Mouse (Mus musculus): ENCODE measurements around the gene Aff4.
A peak's percentile ranks its signal among the peaks of the same experiment; 100 is the strongest.
"Not testable (repeated sequence)": the region's sequence is repeated elsewhere in the genome, so short reads cannot be mapped to it uniquely, and the experiment has no call there.

Aff4 gene

DNA sequence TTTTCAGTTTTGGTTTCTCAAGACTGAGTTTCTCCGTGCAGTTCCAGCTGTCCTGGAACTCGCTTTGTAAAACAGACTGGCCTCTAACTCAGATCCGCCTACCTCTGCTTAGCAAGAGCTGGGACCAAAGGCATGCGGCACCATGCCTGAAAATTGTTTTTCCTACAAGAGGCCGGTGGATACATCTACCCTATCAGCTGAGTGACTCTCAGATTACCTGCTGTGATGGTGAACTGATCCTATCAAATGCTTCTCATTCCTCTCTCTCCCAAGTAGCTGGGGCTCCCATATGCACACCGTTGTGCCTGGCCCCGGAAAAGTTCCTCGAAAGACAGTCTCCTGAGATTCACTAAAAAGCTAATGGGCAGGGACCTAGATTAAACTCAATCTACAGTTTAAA is 12.9 kb upstream of the Aff4 start:
- DNase-seq (ENCODE audit: low read depth, low spot score) = no peak

DNA sequence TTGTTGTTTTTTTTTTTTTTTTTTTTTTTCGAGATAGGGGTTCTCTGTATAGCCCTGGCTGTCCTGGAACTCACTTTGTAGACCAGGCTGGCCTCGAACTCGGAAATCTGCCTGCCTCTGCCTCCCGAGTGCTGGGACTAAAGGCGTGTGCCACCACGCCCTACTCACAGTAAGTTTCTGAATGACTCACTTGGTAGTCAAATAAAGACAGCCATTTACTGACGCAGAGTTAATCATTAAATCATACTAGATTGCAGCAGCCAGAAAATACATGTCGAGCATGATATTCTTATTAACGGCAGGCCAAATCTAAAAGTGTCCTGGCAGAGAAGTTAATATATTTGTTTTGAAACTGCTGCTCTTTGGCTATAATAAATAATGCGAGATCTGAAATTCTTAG is 9.6 kb upstream of the Aff4 start:
- DNase-seq (ENCODE audit: low read depth, low spot score) = not testable (repeated sequence)

DNA sequence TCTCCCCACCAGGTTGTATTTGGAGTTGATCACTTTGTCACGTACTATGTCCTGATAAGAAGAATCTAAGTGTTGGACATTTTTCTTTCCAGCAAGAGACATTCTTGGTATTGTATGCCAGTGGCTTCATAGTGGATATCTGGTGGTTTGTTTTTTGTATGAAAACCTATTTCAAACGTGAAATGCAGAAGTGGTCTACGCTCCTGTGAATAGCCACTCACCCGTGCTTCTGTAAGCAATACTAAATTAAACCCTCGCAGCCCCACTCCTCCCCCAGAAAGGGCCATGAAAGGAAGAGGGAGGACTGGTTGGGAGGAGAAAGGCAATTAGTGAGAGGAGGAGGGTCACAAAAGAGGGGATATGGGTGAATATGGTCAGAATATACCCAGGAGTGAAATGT is 7.9 kb upstream of the Aff4 start:
- no peak for DNase-seq (ENCODE audit: low read depth, low spot score)

DNA sequence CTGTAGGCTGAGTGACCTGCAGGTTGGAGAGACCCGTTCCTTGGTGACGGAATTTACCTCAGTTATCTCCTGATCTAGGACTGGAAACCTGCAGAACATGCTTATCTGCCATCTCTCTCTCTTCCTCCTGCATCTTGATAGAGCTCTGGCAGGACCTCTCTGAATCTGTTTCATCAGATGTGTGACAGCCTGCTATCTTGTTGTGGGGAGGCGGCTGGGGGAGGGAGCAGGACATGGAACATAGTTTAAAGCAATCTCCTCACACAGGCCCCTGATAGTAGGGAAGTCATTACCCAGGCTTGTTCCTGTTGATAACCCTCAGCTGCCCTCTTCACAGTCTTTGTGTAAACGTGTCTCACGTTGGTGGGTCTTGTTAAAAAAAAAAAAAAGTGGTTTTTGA is 5.3 kb upstream of the Aff4 start:
- no peak for DNase-seq (ENCODE audit: low read depth, low spot score)

DNA sequence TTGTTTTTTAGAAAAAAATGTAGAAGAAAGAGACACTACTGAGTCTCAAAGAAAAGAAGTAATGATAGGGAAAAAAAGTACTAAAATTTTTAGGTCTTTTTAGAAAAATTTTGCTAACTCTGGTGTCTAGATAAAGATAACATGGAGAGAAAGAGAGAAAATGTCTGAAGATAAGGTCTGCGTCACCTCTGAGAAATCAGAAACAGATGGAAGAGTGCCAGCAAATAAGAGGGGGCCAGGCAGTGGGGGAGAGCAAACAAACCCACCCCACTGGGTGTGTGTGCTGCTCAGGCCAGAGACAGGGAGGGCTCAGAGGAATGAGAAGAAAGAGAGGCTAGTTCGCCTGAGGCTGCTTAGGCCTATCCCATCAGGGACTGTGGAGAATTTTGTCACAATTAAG is 4.9 kb upstream of the Aff4 start:
- DNase-seq (ENCODE audit: low read depth, low spot score) = no peak

DNA sequence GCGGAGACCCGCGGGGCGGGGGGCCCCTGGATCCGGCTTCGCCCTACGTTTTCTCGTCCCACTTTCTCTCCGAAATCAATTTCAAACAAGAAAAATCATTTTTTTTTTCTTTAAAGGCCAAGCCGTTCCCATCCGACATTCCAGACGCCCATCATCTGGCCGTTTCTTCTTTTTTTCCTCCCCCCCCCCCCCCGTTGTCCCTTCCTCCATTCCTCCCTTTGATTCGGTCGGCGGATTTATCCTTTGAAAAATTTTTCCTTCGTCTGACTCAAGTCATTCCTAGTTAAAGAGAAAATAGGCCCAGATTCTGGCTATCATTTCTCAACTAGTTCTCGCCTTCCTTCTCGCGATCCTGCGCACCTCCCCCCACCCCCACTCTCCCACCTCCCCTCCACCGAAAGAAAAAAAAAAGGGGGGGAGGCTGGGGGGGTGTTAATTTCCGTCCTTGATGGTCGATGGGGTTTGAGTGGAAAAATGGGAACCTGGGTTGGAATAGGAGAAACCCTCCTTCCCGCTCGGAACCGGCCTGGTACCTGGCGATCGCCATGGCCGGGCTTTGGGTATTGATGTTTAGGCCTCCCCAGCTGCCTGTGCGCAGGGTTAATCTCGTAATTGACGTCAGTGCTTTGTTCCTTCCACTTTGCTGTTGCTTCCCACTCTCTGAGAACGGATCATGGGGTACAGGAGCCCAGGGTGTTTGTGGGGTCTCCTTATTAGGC is 750 bp downstream of the Aff4 start:
- DNase-seq (ENCODE audit: low read depth, low spot score) = peak; percentile 44

DNA sequence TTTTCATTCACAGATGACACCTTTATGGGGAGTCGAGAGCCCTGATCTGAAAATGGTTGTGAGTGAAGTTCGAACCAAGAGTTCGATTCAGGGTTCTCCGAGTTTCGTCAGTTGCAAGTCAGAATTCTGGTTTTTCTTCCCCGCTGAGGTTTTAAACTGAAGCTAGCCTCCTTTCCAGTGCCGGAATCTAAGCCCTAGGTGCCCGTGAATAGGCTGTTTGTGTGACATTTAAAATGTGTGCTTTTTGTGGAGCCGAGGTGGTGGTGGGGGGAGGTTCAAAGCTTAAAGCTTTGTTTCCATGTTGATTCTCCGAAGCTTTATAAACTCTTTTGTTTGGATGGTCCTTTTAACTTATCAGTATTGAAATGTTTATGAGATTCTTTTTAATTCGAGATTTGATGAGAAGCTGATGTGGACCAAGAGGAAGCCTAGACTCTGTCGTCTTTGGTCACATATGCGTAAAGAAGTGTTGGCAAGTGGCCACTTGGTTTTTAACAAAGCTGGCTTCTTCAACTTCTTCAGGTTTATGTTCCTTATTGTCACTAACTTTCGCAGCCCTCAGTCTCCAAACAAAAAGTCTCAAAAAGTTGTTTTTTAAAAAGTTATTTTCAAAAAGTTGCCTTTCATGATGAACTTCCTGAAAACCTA is 1.4 kb downstream of the Aff4 start:
- DNase-seq (ENCODE audit: low read depth, low spot score) = no peak

DNA sequence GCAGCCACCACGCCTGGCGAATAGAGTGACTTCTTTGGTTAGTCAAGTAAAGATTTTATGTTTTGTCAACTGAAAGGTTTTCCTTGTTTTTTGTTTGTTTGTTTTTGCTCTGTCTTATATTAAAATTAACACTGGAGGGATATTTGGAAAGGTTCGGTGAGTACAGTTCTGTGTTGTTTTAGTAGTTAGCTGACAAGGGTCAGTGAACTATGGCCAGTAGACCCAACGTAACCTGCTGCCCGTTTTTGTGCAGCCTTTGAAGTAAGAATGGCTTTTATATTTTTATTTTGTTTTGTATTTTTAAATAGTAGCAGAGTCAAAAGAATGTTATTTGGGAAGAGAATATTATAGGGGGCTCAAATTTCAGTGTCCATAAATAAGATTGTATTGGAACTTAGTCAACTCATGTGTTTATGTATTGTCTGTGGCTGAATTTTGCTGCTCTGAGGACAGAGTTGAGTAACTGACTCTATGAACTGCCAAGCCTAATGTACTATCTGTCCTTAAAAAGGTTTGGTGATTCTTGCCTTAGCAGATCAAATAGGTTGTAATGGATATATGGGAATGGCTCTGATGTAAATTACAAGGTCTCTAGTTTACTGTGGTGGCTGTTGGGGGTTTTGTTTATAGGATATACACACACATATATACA is 8.0 kb downstream of the Aff4 start:
- no peak for DNase-seq (ENCODE audit: low read depth, low spot score)

DNA sequence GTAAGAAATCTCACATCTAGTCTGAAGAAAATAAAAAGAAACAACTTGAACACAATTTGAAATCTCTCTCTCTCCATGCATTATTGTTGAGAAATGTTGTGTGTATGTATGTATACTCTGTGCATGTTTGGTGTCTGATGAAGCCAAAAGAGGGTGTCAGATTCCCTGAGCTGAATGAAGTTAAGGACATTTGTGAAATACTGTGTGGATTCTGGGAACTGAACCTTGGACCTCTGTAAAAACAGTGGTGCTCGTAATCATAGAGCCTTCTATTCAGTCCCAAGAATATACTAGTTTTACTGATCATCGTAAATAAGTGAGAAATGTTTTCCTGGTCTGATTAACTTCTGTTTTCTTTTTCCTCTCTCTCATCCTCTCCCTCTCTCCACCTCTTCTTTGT is 16.4 kb downstream of the Aff4 start:
- no peak for DNase-seq (ENCODE audit: low read depth, low spot score)

DNA sequence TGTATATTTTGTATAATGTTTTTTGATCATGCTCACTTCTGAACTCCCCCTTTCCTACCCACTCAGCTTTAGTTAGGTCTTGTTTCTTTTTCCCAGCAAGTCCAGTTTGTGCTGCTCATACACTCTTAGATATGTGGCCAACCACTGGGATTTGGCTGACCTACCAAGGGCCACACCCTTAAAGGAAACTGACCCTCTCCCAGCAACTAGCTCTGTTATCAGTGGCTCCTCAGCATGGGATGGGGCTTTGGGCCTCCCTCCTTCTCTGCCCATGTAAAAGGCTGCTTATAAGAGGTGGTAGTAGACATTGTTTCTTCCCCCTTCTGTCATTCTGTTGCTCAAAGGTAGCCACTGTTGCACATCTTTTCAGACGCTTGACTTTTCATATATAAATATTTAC is 28.3 kb downstream of the Aff4 start:
- no peak for DNase-seq (ENCODE audit: low read depth, low spot score)

DNA sequence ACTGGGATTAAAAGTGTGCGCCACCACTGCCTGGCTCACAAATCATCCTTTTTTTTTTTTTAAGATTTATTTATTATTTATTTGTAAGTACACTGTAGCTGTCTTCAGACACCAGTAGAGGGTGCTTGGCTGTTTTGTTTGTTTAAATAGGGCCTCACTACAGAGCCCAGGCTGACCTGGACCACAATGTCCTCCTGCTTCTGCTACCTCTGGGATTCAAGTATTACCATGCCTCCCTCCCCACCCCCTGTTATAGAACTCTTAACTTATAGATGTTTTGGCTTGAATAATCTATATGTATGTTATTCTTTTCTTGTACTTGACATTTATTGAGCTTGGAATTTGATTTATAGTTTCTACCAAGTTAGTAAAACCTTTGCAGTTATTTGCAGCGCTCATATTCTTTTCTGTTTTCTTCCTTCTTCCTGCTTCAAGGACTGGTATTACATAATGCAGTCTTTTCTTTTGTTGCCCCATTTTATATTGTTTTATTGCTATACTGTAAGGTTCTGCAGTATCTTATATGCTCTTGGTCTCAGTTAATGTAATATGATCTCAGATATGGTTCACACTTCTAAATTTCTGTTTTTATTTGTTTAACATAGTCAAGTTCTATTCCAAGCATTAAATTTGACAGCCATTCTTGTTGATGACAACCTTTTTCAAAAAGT is 33.3 kb downstream of the Aff4 start:
- no peak for DNase-seq (ENCODE audit: low read depth, low spot score)

DNA sequence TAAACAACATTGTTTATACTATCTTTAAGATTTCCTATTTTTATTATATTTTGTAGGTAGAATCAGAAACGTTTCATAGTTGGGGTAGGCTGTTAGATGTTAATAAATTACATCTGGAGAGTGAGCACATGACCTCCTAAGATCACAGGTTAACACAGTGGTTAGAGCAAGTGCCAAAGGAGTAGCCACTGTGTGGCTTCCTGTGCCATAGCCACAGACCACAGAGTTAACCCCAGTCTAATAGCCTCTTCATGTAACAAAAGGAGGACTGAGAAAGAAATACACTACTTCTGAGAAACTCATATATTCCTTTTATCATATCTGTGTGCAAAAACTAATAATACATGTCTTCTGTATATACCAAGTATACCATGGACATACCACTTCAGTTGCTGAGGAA is 43.2 kb downstream of the Aff4 start:
- no peak for DNase-seq (ENCODE audit: low read depth, low spot score)

DNA sequence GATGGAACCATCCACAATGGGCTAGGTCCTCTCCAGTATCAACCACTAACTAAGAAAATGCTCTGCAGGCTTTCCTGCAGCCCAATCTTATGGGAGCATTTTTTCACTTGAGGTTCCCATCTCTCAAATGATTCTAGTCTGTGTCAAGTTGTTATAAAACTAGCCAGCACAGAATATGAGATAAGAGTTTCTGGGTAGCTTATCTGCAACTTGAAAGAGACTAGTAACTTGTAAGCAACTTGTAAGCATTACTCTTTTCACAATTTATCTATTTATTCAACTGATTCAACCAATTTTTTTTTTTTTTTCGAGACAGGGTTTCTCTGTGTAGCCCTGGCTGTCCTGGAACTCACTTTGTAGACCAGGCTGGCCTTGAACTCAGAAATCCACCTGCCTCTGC is 53.0 kb downstream of the Aff4 start:
- no peak for DNase-seq (ENCODE audit: low read depth, low spot score)

DNA sequence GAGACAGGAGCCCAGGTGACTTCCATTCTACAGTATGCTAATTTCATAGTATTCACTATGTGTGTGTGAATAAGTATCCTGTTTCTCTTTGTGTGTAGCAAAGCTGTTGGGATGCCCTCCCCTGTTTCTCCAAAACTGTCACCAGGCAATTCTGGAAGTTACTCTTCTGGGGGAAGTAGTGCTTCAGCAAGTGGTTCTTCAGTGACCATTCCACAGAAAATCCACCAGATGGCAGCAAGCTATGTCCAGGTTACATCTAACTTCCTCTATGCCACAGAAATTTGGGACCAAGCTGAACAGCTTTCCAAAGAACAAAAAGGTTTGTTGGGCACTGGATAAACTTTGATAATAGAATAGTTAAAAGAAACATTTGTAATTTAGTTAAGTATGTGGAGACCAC is 61.1 kb downstream of the Aff4 start:
- DNase-seq (ENCODE audit: low read depth, low spot score) = no peak

DNA sequence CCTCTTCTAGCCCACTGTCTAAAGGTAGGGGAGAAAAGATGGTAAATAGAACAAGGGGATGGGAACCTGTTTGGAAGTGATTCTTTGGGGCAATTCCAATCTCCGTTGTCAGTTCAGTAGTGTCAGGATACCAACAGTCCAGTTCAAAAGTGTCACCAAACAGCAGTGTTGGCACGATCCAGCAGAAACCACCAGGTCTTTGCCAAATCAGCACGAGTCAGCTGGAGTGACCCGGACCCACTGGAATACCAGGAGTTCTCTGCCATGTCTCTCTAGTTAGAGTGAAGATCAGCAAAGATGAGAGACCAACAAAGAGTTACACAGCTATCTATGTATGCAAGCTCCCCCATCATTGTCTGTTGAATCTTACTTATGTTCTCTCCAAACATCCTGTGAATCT is 63.2 kb downstream of the Aff4 start:
- DNase-seq (ENCODE audit: low read depth, low spot score) = no peak

DNA sequence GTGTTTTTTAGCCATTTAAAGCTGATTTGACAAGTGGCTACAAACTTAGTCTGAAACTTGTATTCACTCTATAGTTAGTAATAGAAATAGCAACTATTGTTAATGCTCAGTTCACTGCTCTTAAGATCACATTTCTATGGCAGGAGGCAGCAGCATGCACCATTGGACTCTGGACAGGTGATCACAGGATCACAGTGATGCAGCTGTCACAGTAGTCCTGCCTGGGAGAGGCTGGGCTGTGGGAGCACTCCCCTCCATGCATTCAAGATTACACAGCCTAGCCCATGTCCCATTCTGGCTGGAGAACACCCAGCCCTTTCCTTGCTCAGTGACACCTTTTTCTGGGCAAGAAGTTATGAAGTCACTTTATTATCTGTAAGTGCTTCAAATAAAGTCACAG is 67.4 kb downstream of the Aff4 start:
- DNase-seq (ENCODE audit: low read depth, low spot score) = no peak

DNA sequence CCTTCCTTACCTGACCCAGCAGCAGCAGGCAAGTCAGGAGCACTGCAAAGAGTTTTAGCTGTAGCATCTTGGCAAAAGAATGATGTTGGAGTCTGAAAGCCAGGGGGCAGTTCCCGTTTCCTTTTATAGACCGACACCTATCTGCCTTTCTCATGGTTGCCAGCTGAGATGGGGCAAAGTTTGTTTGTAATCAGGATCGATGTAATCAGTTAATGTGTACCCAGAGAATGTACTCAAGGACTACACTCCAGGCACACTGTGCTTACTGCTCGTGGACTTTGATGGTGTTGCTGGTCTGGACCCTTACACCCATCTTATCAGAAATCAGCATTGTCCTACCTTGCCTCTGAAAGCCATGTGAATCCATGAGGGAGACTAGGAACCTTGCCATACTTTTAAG is 72.4 kb downstream of the Aff4 start, which contains the start of gene Leap2:
Leap2 (minus strand) TSS at position 135 of the 400 bp plus-strand sequence.
- no peak for DNase-seq (ENCODE audit: low read depth, low spot score)

DNA sequence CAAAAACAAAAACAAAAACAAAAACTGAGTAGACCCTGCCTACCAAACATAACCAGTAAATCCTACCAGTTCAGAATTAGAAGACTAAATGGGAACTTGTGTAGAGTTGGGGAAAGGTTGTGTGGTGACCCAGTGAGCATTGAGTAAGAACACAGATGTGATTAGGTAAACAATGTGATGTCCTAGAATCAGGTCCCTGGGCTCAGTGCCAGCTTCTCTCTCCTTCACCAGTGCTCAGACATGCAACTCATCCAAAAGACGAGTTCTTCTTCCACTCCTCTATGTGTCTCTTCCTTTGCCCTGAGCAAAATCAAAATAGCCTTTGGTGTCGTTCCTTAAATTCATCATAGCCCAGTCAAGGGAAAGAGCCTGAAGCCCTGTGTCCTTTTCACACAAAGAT is 74.2 kb downstream of the Aff4 start:
- no peak for DNase-seq (ENCODE audit: low read depth, low spot score)

DNA sequence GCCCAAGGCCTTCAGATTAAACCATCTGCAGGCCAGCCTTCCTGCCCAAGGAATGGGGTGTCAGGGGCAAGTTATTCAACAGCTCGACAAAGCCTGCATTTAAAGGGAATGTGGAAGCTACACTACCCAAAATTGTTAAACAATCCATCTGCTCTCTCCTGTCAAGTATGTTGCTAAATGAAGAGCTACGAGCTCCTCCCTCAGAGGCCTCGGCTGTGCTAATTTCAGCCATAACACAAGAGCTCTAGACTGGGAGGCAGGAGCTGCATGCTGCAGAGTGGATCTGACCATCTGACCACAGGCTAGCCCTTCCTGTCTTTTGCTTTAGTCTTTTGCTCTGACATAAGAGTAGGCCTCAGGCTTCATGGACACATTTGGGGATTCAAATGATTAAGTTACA is 74.6 kb downstream of the Aff4 start:
- peak; percentile 53 for DNase-seq (ENCODE audit: low read depth, low spot score)

DNA sequence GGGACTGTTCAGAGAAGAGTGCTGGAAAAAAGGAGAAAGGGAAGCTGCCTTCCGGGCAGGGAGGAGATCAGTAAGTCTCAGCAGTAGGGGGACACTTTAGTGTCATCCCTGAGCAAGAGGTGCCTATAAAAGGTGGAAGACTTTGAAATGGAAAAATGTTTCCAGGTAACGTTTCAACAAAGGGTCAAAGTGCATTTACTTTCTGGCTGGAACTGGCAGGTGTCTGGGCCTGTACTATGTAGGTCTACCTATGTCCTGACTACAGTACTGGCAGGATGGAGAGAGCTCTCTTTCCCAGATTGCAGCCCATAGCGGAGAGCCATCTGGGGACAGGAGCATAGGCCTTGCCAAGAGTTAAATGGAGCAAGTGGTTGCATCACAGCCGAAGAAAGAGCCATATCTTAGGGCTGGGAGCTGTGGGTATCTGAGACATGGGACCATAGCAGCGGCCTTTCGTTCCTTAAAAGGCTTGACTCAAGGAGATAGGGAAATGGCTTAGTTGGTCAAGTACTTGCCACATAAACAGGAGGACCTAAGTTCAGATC is 75.2 kb downstream of the Aff4 start:
- peak; percentile 17 for DNase-seq (ENCODE audit: low read depth, low spot score)

DNA sequence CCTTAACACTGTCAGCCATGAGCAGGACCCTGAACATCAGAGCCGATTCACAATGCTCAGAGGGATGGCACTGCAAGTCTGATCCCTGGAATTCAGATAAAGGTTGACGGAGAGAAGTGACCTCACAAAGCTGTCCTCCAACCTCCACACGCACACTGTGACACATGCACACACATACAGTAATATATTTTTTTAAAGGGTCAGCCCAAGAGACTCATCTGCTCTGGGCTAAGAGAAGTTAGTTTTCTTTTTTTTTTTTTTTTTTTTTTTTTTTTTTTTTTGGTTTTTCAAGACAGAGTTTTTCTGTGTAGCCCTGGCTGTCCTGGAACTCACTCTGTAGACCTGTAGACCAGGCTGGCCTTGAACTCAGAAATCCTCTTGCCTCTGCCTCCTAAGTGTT is 76.3 kb downstream of the Aff4 start:
- not testable (repeated sequence) for DNase-seq (ENCODE audit: low read depth, low spot score)

DNA sequence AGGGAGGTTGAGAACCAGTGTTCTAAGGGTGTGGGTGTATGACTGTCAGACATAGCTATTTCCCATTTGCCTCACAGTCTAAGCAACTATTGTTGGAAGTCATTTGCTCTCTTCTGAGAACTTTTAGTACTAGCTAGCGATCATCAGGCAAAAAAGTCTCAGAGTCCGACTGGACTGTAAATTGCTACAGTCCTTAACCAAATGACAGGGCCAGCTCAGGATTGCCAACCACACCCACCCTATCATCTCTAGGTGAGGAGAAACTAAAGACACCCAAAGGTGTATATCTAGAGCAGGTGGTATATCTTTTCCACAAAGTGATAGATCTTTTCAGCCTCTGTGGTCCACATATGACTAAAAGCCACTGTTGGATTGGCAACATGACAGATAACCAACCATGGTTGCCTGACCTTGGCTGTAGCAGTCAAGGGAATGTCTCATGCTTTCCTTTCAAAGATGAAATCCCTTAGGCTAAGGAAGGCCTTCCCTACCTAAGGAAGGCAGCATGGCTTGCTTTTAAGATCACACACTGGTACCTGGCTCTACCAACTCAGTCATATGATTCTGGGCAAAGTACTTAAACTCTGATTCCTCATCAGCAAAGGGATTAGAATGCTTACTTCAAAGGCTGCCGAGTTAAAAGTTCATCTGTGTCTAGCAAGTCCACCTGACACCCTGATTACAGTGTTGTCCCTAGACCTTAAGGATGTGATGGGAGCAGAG is 77.5 kb downstream of the Aff4 start:
- DNase-seq (ENCODE audit: low read depth, low spot score) = no peak
